Mouse (Mus musculus): Measurements from ENCODE around the gene Cyp3a41a. TPM values are rescaled to one million over a fixed set of nuclear protein-coding genes. Genes with fewer than 3 reads are reported as not detected.
"Not testable (repeated sequence)": the region's sequence is repeated elsewhere in the genome, so short reads cannot be mapped to it uniquely, and the experiment has no call there.

Cyp3a41a gene
- total RNA-seq (2021) = not detected
- long read RNA-seq, experiment 1 = 0 reads
- long read RNA-seq, experiment 2 = 0 reads

DNA sequence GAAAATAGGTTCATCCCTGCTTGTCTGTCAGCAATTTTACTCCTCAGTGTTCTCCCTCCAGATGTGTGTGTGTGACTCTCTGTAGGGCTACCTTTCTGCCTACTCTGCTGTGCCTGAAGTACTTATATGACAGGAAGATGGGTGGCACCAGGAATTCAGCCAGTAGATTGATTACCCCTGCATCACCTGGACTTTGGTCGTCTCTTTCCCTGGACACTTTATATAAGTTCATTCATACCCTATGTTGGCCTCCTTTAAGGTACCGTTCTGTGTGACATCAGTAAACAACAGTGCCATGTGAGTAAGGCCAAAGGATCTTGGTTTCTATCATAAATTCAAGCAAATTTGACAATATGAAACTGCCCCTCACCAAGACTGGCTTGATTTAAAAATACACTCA, at the start of gene Cyp3a41a:
TSS of gene Cyp3a41a (minus strand) at position 101 of the 400 bp plus-strand sequence.
- DNase-seq (ENCODE audit: low spot score in 2 of 2) = not testable (repeated sequence)

DNA sequence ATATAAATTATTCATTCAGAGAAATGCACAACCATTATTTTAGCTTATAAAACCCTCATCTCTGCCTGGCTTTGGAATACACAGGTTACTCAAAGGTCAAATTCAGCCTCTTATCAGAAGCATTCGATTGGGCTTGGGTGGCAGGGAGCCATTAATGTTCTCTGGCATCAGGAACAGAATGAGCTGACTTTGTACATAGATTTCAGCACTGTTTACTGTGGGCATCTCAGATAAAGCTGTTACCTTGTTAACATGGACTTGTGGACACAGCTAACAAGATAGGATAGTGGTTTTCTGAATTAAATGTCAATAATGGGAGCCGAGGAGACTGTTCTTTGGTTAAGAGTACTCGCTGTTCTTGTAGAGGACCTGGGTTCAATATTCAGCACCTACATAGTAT, 17.6 kb upstream of the Cyp3a41a start:
- DNase-seq (ENCODE audit: low spot score in 2 of 2) = not testable (repeated sequence)

DNA sequence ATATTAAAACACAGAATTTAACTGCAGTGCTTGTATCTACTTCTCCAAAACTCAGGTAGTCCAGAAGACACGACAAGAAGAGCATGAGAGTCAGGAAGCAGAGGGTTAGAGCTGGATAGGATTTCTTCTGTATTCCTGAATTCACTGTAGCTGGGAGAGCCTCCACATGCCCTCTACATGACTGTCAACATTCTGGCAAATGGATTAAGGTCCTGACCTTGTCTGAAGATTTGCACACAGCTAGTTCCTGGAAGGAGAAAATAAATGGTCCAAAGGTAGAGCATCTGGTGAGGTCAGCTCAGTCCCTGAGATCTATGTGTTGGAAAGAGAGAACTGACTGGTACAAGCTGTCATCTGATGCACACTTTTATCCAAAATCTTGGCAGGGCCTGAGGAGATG, 5.6 kb downstream of the Cyp3a41a start:
- DNase-seq (ENCODE audit: low spot score in 2 of 2) = not testable (repeated sequence)

DNA sequence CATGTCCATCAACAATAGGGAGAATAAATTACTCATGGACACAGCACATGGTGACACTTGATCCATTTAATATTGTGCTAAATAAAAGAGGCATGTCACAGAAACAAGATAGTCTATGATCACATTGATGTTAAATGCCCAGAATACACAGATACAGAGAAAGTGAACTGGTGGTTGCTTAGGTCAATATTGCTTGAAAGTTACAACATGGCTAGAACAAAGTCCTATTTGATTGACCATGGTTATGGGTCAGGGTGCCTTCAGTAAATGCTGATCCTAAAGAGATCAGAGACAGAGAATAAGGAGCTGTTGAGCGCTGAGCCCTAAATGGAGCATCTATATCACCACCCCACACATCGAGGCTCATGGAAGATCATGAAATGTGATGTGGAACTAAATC, 12.6 kb downstream of the Cyp3a41a start:
- DNase-seq (ENCODE audit: low spot score in 2 of 2) = not testable (repeated sequence)

DNA sequence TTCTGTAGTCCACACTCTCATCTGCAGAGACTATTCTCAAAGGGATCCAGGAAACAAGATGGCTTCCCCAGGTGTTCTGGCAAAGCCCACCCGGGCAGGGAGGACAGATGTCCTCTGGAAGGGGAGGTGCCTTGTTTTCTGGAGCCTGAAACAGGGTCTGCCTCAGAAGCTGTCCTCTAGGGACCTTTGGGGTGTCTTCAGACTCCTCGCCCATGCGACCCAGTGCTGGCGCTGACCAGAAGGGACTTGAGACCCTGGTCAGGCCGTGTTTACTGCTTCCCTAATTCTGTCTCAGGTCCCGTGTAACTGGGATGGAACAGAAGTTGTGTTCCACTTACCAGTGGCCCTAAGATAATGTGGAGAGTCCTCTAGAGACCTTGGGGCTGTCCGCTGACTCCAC, 57.9 kb downstream of the Cyp3a41a start:
- no peak for DNase-seq (ENCODE audit: low spot score in 2 of 2)

DNA sequence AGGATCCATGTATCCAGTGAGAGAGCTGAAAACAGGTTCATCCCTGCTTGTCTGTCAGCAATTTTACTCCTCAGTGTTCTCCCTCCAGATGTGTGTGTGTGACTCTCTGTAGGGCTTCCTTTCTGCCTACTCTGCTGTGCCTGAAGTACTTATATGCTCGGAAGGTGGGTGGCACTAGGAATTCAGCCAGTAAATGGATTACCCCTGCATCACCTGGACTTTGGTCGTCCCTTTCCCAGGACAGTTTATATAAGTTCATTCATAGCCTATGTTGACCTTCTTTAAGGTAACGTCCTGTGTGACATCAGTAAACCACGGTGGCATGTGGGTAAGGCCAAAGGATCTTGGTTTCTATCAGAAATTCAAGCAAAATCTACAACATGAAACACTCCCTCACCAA, 72.2 kb downstream of the Cyp3a41a start:
- no peak for DNase-seq (ENCODE audit: low spot score in 2 of 2)

Other genes with a start within 250 kb of the Cyp3a41a start
- not detected for gene Cyp3a41b, start 135.4 kb downstream of the Cyp3a41a start, total RNA-seq (2021)
- gene Cyp3a44, start 85.7 kb upstream of the Cyp3a41a start, total RNA-seq (2021) = not detected
- gene Cyp3a11, start 159.8 kb upstream of the Cyp3a41a start, total RNA-seq (2021) = not detected

All from left cerebral cortex, adult 18-20 months (tissue).